Mouse (Mus musculus): ENCODE data around the gene Tmco1. TPM values are rescaled to one million over a fixed set of nuclear protein-coding genes. Genes with fewer than 3 reads are reported as not detected.

Tmco1 gene
- total and polyA plus RNA-seq, 3 experiments: 110 to 128 TPM; not detected in 1

GRCm38 (mm10) chr1:167340111-167340787, 32.1 kb downstream of the Tmco1 start:
- no peaks in the 10 kb centered on the region for H3K9me3 ChIP-seq (replicated peaks; ENCODE audit: insufficient read depth, low read length)
- peaks cover 3 to 16% of the 10 kb centered on the region in 2 experiments for H3K4me1 ChIP-seq (ENCODE audit: control insufficient read depth in 1 of 2, insufficient read depth in 2 of 2, low read length in 2 of 2)
- H3K79me2 ChIP-seq (ENCODE audit: control insufficient read depth, insufficient read depth, low read length, poor library complexity): no peaks in the 10 kb centered on the region; the same call in 1 of the 2 replicates
- H3K4me3 ChIP-seq (ENCODE audit: control insufficient read depth in 1 of 2, insufficient read depth in 1 of 2, low read depth in 2 of 2, low read length in 2 of 2): peak overlapping the region; percentile 64 to 89
- peaks cover 0 to 7% of the 10 kb centered on the region in 2 experiments; a peak in 2 of 4 replicates for H3K36me3 ChIP-seq (ENCODE audit: control insufficient read depth in 1 of 2, insufficient read depth in 2 of 2, low read length in 2 of 2)
- peak; percentile 76 for DNase-seq (ENCODE audit: low read depth, low spot score)
- H3K9ac ChIP-seq (ENCODE audit: control insufficient read depth, low read depth, low read length, poor library complexity, severe bottlenecking): peak overlapping the region; percentile 89
- peak overlapping the region; percentile 88 for H3K27ac ChIP-seq (ENCODE audit: control insufficient read depth, low read depth, low read length)
- H3K27me3 ChIP-seq (ENCODE audit: control insufficient read depth in 1 of 2, insufficient read depth in 2 of 2, low read length in 2 of 2): no peaks in the 10 kb centered on the region
- peak in 1 of 2 experiments; percentile 54; a peak in 1 of 4 replicates for TF ChIP-seq POLR2A (IDR thresholded peaks at IDR 0.05; ENCODE audit: control insufficient read depth in 1 of 2, insufficient read depth in 1 of 2, low read depth in 1 of 2, low read length in 2 of 2, poor library complexity in 1 of 2)
- TF ChIP-seq CHD2 (IDR thresholded peaks at IDR 0.05; ENCODE audit: low read length): no peak
- no peak for TF ChIP-seq EP300 (IDR thresholded peaks at IDR 0.05; ENCODE audit: low read depth in 1 of 2, low read length in 2 of 2)
- no peak for TF ChIP-seq KAT2A (conservative IDR thresholded peaks at IDR 0.05; ENCODE audit: low read depth, low read length)
- TF ChIP-seq MYC (IDR thresholded peaks at IDR 0.05; ENCODE audit: low read depth, low read length): no peak
- TF ChIP-seq NELFE (IDR thresholded peaks at IDR 0.05; ENCODE audit: low read depth, low read length): peak; percentile 50
- no peak for TF ChIP-seq ZMIZ1 (IDR thresholded peaks at IDR 0.05; ENCODE audit: low read depth, low read length)
- TF ChIP-seq MEF2A (IDR thresholded peaks at IDR 0.05; ENCODE audit: extremely low read depth, insufficient replicate concordance, low read depth, low read length, poor library complexity, severe bottlenecking): no peak
- 0 out of 2 replicates have a peak, but pooled peaks have one; percentile 12 for TF ChIP-seq HCFC1 (IDR thresholded peaks at IDR 0.05; ENCODE audit: low read depth, low read length)
- no peak for TF ChIP-seq TBP (IDR thresholded peaks at IDR 0.05; ENCODE audit: low read depth, low read length)
- TF ChIP-seq MXI1 (IDR thresholded peaks at IDR 0.05; ENCODE audit: low read depth, low read length): peak; percentile 32; the same call in 1 of the 2 replicates
- no peak; the same call in 1 of the 2 replicates for TF ChIP-seq BHLHE40 (IDR thresholded peaks at IDR 0.05; ENCODE audit: borderline replicate concordance, low read depth, low read length)
- TF ChIP-seq ZNF384 (IDR thresholded peaks at IDR 0.05; ENCODE audit: low read depth, low read length): peak; percentile 68
- no peak for TF ChIP-seq MYB (IDR thresholded peaks at IDR 0.05; ENCODE audit: low read depth, low read length)
- no peak for TF ChIP-seq E2F4 (IDR thresholded peaks at IDR 0.05; ENCODE audit: borderline replicate concordance, low read depth, low read length)
- TF ChIP-seq SMC3 (IDR thresholded peaks at IDR 0.05; ENCODE audit: low read depth, low read length): no peak
- no peak for TF ChIP-seq POLR2AphosphoS2 (IDR thresholded peaks at IDR 0.05; ENCODE audit: low read length)
- TF ChIP-seq JUND (IDR thresholded peaks at IDR 0.05; ENCODE audit: low read depth, low read length): no peak
- no peak for TF ChIP-seq POLR2AphosphoS5 (IDR thresholded peaks at IDR 0.05; ENCODE audit: borderline replicate concordance, low read depth, low read length)
- peak; percentile 60; the same call in 1 of the 2 replicates for TF ChIP-seq UBTF (IDR thresholded peaks at IDR 0.05; ENCODE audit: borderline replicate concordance, insufficient read depth, low read depth, low read length)
- TF ChIP-seq TCF12 (IDR thresholded peaks at IDR 0.05; ENCODE audit: low read depth, low read length): no peak
- TF ChIP-seq CHD1 (IDR thresholded peaks at IDR 0.05; ENCODE audit: low read depth, low read length): peak; percentile 66; the same call in 1 of the 2 replicates
- no peak for TF ChIP-seq TAL1 (IDR thresholded peaks at IDR 0.05; ENCODE audit: low read length)
- no peak for TF ChIP-seq GATA1 (IDR thresholded peaks at IDR 0.05; ENCODE audit: low read depth, low read length)
- TF ChIP-seq NRF1 (IDR thresholded peaks at IDR 0.05; ENCODE audit: insufficient read depth, low read depth, low read length, poor library complexity, severe bottlenecking): no peak
- no peak for TF ChIP-seq ZKSCAN1 (IDR thresholded peaks at IDR 0.05; ENCODE audit: low read depth, low read length)
- TF ChIP-seq ETS1 (IDR thresholded peaks at IDR 0.05; ENCODE audit: low read depth, low read length): no peak
- TF ChIP-seq RAD21 (IDR thresholded peaks at IDR 0.05; ENCODE audit: low read depth, low read length): no peak
- TF ChIP-seq ZC3H11A (IDR thresholded peaks at IDR 0.05; ENCODE audit: low read depth, low read length): no peak
- peak; percentile 26; the same call in 1 of the 2 replicates for TF ChIP-seq SIN3A (IDR thresholded peaks at IDR 0.05; ENCODE audit: low read length)
- TF ChIP-seq MAX (IDR thresholded peaks at IDR 0.05; ENCODE audit: low read length): no peak
- peak; percentile 36; the same call in 1 of the 2 replicates for TF ChIP-seq MAZ (IDR thresholded peaks at IDR 0.05; ENCODE audit: low read depth, low read length)
- TF ChIP-seq ELF1 (IDR thresholded peaks at IDR 0.05; ENCODE audit: low read depth, low read length): no peak
- TF ChIP-seq MAFK (IDR thresholded peaks at IDR 0.05; ENCODE audit: borderline replicate concordance, low read depth, low read length): no peak
- TF ChIP-seq RCOR1 (IDR thresholded peaks at IDR 0.05; ENCODE audit: low read depth, low read length): no peak
- TF ChIP-seq CTCF (IDR thresholded peaks at IDR 0.05 in 2 of 3, conservative IDR thresholded peaks at IDR 0.05 in 1 of 3; ENCODE audit: control insufficient read depth in 1 of 3, insufficient read depth in 1 of 3, low read depth in 2 of 3, low read length in 3 of 3, poor library complexity in 1 of 3, severe bottlenecking in 1 of 3): no peak
